Mouse (Mus musculus): Measurements from ENCODE around the gene Golph3. TPM values are rescaled to one million over a fixed set of nuclear protein-coding genes. Genes with fewer than 3 reads are reported as not detected.

Golph3 gene
- total RNA-seq, 2 experiments from 2014 or later, result 65.3 to 70.8 TPM

DNA sequence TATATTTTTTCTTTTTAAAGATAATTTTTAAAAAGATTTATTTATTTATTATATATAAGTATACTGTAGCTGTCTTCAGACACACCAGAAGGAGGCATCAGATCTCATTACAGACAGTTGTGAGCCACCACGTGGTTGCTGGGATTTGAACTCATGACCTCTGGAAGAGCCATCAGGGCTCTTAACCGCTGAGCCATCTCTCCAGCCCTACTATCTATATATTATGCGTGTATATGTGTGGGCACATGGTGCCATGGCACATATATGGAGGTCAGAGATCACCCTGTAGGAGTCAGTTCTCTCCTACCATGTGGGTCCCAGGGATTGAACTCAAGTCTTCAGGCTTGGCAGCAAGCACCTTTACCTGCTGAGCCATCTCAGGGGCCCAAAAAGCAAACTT lies 58.8 kb downstream of the Golph3 start:
- no peak for DNase-seq

DNA sequence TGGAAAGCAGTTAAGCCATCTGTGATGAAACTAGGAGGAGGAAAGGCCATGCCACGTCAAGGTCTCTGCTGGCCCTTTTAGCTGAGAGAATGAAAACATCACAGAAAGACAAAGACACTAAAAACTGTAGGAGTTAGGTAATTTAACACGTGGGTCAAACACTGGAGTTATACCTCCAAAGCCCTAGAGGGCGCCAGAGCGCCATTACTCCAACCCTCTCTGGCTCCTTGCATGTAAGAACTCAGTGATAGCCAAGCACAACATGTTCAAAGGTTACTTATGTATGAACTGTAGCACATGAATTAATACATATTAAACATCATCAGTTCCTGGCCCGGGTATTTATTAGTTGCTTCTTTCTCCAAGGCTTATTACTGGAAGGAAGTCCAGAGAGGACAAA lies 59.3 kb downstream of the Golph3 start:
- DNase-seq, result peak; percentile 25

DNA sequence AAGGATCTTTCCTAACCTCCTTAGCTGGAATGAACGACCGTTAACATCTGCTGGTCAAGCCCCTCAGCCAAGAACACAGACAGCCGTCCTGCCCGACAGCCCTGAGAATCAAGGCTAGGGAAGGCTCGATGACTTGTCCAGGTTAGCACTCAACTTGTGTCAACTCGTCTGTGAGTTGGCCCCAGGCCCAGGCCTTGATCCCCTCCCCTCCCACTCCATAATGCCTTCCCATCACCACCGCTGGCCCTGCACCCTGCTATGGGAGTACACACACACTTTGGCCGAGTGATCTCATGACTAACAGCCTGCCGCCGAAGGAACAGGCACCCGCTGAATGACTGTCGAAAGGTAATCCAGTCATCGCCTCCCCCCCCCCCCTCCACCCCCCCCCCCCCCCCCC lies 63.4 kb downstream of the Golph3 start:
- no peak for DNase-seq

DNA sequence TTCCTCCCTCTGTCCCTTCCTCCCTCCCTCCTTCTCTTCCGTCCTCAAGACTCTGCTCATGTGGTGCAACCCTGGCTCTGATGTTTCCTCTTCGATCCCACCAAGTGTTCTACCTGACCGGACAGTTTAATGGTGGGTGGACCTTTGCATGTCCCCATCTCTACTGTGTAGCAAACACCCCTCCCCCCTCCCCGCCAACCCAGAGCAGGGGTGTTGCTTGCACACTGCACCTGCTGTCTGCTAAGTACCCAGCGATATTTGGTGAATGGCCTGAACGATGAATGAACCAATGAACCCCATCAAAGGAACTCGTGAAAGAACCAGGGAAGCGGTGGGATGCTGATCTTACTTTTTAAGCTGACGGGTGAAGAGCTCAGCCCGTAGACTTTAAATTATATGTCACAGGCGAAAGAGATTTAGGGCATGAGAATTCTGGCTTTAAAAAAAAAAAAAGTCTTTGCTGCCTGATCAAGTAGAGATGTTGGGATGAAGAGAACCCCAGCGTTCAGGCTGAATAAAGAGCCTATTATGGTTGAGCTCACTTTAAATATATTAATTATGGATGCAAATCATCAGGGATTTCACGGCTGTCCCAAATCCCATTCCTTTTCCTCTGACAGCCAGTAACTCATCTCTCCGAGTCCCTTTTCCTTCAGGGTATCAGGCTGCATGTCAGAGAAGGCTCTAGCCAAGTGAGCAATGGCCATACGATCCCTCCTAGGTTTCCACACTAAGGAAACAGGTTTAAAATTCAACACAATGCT lies 67.7 kb downstream of the Golph3 start:
- no peak for DNase-seq

DNA sequence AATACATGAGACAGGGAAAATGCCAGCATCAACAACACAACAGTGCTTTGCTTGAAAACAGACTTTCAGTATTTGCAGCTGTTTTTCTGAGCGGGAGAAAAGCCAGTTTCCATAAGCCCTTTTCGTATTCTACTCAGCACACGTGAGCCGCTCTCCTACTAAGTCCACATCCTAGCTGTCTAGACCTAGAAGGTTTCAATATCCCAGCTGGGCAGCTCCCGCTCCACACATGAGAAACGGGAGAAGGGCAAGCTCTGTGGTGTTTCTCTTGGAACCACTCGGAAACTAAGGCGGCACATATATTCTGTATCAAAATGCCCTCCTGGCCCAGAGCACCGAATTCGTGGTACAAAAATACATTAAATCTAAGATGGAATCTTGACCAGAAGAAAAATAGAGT lies 73.5 kb downstream of the Golph3 start:
- no peak for DNase-seq

DNA sequence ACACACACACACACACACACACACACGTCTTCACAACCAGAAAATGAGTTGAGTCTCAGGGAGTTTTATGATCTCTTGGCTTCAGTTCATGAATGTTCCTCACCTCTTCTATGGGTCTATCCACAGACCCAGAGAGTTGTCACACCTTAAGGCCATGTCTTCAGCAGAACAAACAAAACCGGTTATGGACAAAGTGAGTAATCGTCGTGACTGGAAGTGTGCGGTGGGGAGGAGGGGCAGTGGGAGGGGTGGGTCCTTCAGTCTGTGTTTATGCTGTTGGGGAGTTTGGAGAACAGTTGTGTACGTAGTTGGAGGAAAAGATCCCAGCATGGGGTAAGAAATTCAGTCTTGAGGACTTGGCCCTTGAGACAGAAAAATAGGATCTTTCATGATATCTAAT lies 75.8 kb downstream of the Golph3 start:
- no peak for DNase-seq

Other genes with a start within 250 kb of the Golph3 start
- 10 to 100 TPM; 46.0 to 61.1 TPM for gene Zfr, start 203.6 kb upstream of the Golph3 start, total RNA-seq (2021)
- 1 to 10 TPM; 3.1 to 4.7 TPM for gene Mtmr12, start 116.4 kb upstream of the Golph3 start, total RNA-seq (2021)
- under 1 TPM in 1 of 2 experiments, not detected in 1; 0.91 TPM for gene 1810049J17Rik, start 449 bp downstream of the Golph3 start, total RNA-seq (2021)

Data from gastrocnemius, postnatal 25 days (tissue).